Mouse (Mus musculus) thymus, adult 2 months (tissue): ENCODE measurements around the gene Rbm3.

ENCODE experiments used
- CTCF ChIP-seq: fragments of 200-500 bp; IDR thresholded peaks from 2 replicates; pipeline ENCODE4 v1.5.1; 2012; ENCODE audit warnings: mild to moderate bottlenecking, control low read depth, low read length, moderate library complexity, borderline replicate concordance; ENCODE audit not compliant: control insufficient read depth, poor library complexity, insufficient read depth; ENCODE audit errors: extremely low read depth
- POLR2A ChIP-seq: fragments of 200-500 bp; IDR thresholded peaks from 2 replicates; pipeline ENCODE4 v1.6.1; 2012; ENCODE audit warnings: mild to moderate bottlenecking, low read length, control low read depth, moderate library complexity; ENCODE audit not compliant: control insufficient read depth, poor library complexity, insufficient read depth; ENCODE audit errors: extremely low read depth

- TF ChIP-seq CTCF (no peak), POLR2A (no peak)
Measured at GRCm38 (mm10) chrX:8179646-8180045, 34.0 kb upstream of the Rbm3 start.
